Mouse (Mus musculus): ENCODE data around the gene Gm49450. TPM values are rescaled to one million over a fixed set of nuclear protein-coding genes. Genes with fewer than 3 reads are reported as not detected.

The Gm49450 gene
- polyA plus RNA-seq, 1 experiment: 559 TPM

DNA sequence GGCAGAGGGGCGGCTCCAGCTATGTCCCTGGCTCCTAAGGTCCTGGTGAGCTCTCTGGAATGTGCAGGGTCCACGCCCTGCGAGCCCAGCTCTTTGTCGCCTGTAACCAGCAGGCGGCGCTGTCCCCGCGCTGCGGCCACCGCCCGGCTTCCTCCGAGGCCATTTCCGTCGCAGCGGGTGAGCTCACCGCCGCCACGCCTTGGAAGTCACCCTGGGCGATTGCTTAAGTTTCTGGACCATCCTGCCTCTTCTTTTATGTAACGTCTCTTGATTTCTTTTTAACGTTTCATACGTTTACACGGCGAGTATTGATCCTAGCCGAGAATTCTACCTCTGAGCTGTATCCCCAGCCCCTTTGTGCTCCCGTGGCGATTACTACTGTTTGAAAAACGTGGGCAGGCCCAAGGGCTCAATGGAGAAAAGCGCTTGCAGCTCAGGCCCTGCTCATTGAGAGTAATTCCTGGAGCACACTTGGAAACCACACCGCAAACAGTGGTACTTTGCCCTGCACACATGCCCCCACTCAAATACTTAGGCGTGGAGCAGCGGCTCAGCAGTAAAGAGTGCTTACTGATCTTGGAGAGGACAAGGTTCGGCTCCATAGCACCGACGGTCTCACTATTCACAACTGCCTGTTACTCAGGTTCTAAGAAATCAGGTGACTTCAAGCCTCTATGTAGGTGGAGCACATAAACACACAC lies 39.9 kb upstream of the Gm49450 start:
- H3K4me3 ChIP-seq (ENCODE audit: insufficient read depth, low read length): peak overlapping the region; percentile 28; the same call in 1 of the 2 replicates
- peak overlapping the region; percentile 83 for H3K27ac ChIP-seq (ENCODE audit: insufficient read depth, low read length)
- H3K4me1 ChIP-seq (ENCODE audit: control insufficient read depth, insufficient read depth, low read length): peaks cover 9% of the 10 kb centered on the region; the same call in 1 of the 2 replicates
- TF ChIP-seq POLR2A (IDR thresholded peaks at IDR 0.05; ENCODE audit: low read depth, low read length): peak; percentile 67; the same call in 1 of the 2 replicates
- peak; percentile 86 for TF ChIP-seq CTCF (IDR thresholded peaks at IDR 0.05; ENCODE audit: borderline replicate concordance, insufficient read depth, low read length)

DNA sequence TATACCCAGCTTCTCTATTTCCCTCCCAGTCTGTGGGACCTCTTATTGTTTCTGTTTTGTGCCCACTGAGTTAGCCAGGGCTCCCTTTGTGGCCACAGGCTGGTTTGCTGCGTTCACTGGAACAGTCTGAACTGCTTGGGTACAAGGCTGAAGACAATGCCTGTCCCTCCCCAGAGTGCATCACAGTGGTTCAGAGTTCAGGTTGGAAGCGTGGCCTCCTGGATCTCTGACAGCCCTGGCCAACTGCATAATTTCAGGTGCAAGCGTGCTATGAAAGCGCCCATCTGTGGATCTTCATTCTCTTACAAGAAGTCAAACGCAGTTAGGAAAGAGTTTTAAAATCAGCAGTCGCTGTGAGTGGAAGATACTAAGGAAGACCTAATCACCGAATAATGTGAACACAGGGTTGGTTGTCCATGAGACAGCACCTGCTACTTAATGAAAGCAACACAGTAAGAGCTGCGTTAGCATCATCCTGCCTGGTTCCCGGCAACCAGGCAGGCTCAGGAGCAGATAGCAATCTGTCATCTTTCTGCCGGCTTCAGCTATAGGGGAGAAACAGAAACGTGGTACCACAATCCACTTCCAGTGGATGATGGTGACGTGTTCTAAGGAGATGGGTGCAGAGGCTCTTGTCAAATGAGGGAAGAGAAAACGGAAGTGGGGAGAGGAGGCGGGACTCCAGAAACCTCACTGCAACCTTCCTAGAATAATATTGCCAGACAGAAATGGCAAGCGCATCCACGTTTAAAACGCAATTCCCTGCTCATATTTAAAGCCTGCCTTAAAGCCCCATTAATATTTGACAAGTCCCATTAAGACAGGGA lies 38.9 kb upstream of the Gm49450 start:
- Histone ChIP-seq H3K4me3 (ENCODE audit: insufficient read depth, low read length) (no peak overlapping the region), H3K4me1 (ENCODE audit: control insufficient read depth, insufficient read depth, low read length) (peaks cover 13% of the 10 kb centered on the region), H3K27ac (ENCODE audit: insufficient read depth, low read length) (peak overlapping the region; percentile 81)
- TF ChIP-seq POLR2A (IDR thresholded peaks at IDR 0.05; ENCODE audit: low read depth, low read length) (peak; percentile 49; the same call in 1 of the 2 replicates), CTCF (IDR thresholded peaks at IDR 0.05; ENCODE audit: borderline replicate concordance, insufficient read depth, low read length) (no peak)

DNA sequence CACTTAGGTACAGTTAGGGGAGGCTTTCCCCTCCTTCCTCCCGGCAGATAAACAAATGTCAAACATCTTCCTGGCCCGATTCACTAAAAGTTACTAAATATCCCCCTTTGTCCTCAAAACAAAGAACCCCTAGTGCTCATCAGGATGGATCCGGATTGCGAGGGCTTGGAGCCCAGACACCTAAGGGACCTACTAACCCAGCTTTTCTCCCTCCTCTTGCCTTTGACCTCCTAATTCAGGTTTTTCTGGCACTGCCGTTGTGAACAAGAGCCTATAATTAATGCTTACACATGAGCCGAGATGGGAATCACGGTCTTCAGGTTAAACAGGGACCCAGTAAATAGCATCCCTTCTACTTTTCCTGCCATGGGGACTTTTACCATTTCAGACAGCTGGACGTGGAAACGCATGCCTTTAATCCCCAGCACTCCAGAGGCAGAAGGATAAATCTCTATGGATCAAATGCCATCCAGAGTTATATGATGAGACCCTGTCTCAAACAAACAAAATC lies 38.2 kb upstream of the Gm49450 start:
- Histone ChIP-seq H3K4me3 (ENCODE audit: insufficient read depth, low read length) (no peak overlapping the region), H3K4me1 (ENCODE audit: control insufficient read depth, insufficient read depth, low read length) (peaks cover 18% of the 10 kb centered on the region), H3K27ac (ENCODE audit: insufficient read depth, low read length) (no peak overlapping the region)
- TF ChIP-seq CTCF (IDR thresholded peaks at IDR 0.05; ENCODE audit: borderline replicate concordance, insufficient read depth, low read length): no peak
- 0 out of 2 replicates have a peak, but pooled peaks have one; percentile 9 for TF ChIP-seq POLR2A (IDR thresholded peaks at IDR 0.05; ENCODE audit: low read depth, low read length)

DNA sequence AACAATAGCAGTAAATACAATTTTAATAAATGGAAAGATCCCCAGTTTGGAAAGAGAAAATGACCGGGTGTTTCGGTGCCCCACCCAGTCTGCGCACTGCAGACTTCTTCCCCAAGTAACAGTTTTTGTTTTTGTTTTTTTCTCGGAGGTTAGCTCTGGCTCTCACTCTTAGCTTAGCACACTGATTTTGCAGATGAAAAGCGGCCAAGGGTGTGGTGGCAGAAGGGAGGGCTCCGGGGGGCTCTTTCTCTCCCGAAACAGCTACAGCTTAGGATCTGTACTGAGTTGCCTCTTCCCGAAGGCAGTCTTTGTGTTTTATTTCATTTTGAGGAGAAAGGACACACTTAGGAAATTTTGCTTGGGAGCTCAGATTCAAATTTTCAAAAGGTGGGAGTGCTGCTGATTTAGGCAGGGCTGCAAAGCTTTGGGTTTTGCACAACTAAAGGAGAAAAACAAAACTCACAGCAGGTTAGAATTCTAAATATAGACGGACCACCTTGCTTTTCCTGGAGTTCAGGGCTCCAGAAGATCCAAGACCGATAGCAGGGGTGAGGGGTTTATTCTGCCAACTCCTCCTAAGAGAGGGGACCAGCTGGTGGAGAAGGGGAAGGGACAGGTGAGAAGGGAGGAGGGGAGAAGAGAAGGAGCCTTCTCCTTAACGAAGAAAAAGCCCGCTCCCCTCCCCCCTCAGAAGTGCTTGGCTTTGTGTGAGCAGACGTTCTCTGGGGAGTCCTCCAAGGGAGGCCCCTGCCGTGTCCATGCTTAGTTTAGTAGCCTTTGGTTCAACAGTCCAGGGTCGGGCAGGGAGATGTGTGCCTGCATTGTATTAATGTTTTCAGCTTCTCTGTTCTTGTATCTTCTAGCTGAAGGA lies 37.6 kb upstream of the Gm49450 start:
- no peak overlapping the region for H3K4me3 ChIP-seq (ENCODE audit: insufficient read depth, low read length)
- no peak overlapping the region for H3K27ac ChIP-seq (ENCODE audit: insufficient read depth, low read length)
- H3K4me1 ChIP-seq (ENCODE audit: control insufficient read depth, insufficient read depth, low read length): peaks cover 18% of the 10 kb centered on the region
- TF ChIP-seq POLR2A (IDR thresholded peaks at IDR 0.05; ENCODE audit: low read depth, low read length): no peak
- TF ChIP-seq CTCF (IDR thresholded peaks at IDR 0.05; ENCODE audit: borderline replicate concordance, insufficient read depth, low read length): no peak

DNA sequence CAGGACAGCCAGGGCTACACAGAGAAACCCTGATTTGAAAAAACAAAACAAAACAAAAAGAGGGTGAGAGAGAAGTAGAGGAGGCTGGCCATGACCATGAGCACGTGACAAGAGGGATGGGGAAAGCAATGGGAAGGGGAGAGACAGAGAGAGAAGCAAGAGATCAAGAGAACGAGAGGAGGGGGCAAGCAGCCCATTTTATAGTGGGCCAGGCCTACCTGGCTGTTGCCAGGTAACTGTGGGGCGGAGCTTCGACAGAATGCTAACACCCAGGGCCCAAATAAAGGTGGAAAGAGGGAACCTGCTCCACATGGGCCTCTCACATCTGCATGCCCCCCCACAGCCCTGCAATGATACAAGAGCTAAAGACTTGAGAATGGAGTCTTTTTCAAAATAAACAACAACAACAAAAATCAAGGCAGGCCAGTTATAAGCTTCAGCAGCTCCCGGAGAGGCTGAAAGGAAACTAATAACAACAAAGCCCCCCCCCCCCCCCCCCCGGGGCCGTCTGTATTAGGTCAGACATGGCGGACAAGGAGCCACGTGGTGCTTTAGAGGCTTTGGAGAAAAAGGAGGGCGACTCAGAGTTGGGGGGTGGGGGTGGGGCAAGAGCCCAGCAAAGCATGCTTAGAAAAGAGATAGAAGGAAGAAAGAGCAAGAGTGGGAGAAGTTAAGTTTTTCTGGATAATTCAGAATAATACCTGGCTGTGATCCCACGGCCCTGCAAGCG lies 36.5 kb upstream of the Gm49450 start:
- Histone ChIP-seq H3K4me3 (ENCODE audit: insufficient read depth, low read length) (no peak overlapping the region), H3K4me1 (ENCODE audit: control insufficient read depth, insufficient read depth, low read length) (peaks cover 18% of the 10 kb centered on the region), H3K27ac (ENCODE audit: insufficient read depth, low read length) (no peak overlapping the region)
- TF ChIP-seq POLR2A (IDR thresholded peaks at IDR 0.05; ENCODE audit: low read depth, low read length): no peak

DNA sequence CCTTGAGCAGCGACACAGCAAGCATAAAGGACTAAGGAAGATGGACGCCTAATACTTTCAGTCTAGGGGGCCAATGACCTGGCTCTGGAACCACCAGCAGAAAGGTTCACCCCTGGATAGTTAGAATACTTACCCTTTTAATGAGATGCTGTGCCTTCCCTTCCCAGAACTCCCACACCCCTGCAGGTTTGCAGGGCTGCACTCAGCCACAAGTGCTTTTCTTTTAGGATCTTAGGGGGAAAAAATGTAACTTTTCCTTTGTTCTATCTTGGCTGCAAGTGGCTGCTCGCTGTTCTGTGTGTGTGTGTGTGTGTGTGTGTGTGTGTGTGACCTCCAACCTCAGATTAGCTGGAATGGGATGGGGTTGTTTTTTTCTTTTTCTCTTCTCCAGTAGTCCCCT lies 35.4 kb upstream of the Gm49450 start:
- H3K4me3 ChIP-seq (ENCODE audit: insufficient read depth, low read length): no peak overlapping the region
- peaks cover 18% of the 10 kb centered on the region for H3K4me1 ChIP-seq (ENCODE audit: control insufficient read depth, insufficient read depth, low read length)
- TF ChIP-seq POLR2A (IDR thresholded peaks at IDR 0.05; ENCODE audit: low read depth, low read length) (no peak), CTCF (IDR thresholded peaks at IDR 0.05; ENCODE audit: borderline replicate concordance, insufficient read depth, low read length) (no peak)
- H3K27ac ChIP-seq (ENCODE audit: insufficient read depth, low read length): no peak overlapping the region

DNA sequence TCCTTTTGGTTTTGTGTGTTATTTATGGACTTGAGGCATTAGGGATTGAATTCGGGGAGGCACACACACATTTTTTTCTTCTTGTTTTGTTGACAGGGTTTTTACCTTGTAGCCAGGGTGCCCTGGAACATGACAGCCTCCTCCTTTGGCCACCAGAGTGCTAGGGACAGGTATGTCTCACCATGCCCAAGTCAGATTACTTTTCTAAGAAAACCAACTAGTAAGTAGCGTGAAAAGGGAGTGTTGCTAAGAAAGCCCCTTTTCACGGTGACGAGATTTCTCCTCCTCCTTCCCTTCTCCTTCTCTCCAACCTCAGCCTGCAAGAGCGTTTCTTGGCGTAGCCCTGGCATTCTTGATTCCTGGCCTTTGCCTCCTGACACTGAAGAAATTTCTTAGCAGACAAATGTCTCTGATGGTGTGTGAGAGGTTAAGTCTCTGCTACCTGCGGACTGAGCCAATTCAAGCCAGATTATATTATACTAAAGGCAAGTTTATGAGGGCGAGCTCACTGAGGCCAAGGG lies 34.4 kb upstream of the Gm49450 start:
- peaks cover 18% of the 10 kb centered on the region for H3K4me1 ChIP-seq (ENCODE audit: control insufficient read depth, insufficient read depth, low read length)
- TF ChIP-seq POLR2A (IDR thresholded peaks at IDR 0.05; ENCODE audit: low read depth, low read length): no peak
- TF ChIP-seq CTCF (IDR thresholded peaks at IDR 0.05; ENCODE audit: borderline replicate concordance, insufficient read depth, low read length): no peak

DNA sequence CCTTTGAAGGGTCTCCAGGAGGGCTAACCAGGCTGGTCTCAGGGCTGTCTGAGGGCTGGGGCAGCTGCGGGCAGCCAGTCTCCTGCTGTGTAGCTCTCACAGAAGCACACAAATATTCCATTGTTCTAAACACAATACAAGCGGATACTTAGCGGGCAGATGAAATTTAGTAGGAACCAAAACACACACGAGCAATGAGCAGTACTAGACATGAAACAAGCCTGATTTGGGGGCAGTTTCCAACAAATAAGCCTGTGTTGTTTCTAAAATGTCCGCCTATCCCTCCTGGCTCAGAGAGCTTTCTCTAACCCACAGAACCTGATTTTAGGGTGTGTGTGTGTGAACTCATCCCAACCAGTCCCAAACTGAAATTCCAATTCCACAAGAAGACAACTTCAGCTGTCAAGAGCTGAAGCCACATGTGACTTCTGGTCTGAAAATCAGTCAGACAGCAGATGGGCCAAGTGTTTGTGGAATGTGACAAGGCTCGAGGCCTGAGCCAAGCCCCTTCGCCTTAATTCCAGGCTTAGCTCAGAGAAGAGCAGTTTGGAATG lies 33.8 kb upstream of the Gm49450 start:
- Histone ChIP-seq H3K4me3 (ENCODE audit: insufficient read depth, low read length) (no peak overlapping the region), H3K27ac (ENCODE audit: insufficient read depth, low read length) (peak overlapping the region; percentile 91), H3K4me1 (ENCODE audit: control insufficient read depth, insufficient read depth, low read length) (peaks cover 16% of the 10 kb centered on the region)
- TF ChIP-seq POLR2A (IDR thresholded peaks at IDR 0.05; ENCODE audit: low read depth, low read length): no peak
- TF ChIP-seq CTCF (IDR thresholded peaks at IDR 0.05; ENCODE audit: borderline replicate concordance, insufficient read depth, low read length): no peak

More for the DNA sequence above, 34.4 kb upstream of the Gm49450 start:
- Histone ChIP-seq H3K27ac (ENCODE audit: insufficient read depth, low read length) (peak overlapping the region; percentile 91), H3K4me3 (ENCODE audit: insufficient read depth, low read length) (no peak overlapping the region)
